Mouse (Mus musculus) cerebellum, adult 2 months (tissue): ENCODE data around the gene March11.

Experiments used
- CTCF ChIP-seq: fragments of 200-500 bp; IDR thresholded peaks from 2 replicates; pipeline ENCODE4 v1.5.1; 2011; ENCODE audit warnings: low read depth, mild to moderate bottlenecking, control low read depth, low read length, moderate library complexity, borderline replicate concordance; ENCODE audit not compliant: insufficient read depth
- POLR2A ChIP-seq: fragments of 200-500 bp; IDR thresholded peaks from 2 replicates; pipeline ENCODE4 v1.6.1; 2011; ENCODE audit warnings: low read length, control low read depth, borderline replicate concordance; ENCODE audit not compliant: insufficient read depth

DNA sequence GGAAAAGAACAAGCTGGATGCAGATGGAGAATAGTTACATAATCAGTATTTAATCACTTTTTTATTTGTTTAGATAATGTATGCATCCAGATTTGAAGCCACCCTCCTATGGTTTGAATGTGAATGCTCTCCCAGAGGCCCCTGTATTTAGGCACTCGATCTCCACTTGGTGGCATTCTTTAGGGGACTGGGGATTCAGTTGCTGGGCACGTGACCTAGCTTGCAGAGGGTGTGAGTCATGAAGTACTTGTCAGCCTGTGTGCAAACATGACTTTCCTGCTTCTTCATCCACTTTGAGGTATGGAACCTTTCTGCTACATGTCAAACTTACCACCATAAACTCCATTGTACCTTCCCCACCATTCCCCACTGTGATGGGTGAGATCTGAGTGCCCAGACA is 128.3 kb downstream of the March11 start:
- TF ChIP-seq CTCF (no peak), POLR2A (no peak)
